Mouse (Mus musculus) small intestine, adult 2 months (tissue): ENCODE results near the gene Tnfrsf1a. TPM values are rescaled to one million over a fixed set of nuclear protein-coding genes. Genes with fewer than 3 reads are reported as not detected.
A peak's percentile ranks its signal among the peaks of the same experiment; 100 is the strongest.

Source experiments
- H3K27ac ChIP-seq: fragments of 200-500 bp; 2 replicates; pipeline ENCODE4 v1.5.1; 2012; ENCODE audit warnings: low read depth, low read length, control low read depth, inconsistent platforms; ENCODE audit not compliant: insufficient read depth
- H3K27me3 ChIP-seq: fragments of 200-500 bp; 2 replicates; pipeline ENCODE4 v1.6.1; 2012; ENCODE audit warnings: mild to moderate bottlenecking, moderate library complexity, low read length, inconsistent platforms; ENCODE audit not compliant: control insufficient read depth, insufficient read depth
- H3K36me3 ChIP-seq: fragments of 200-500 bp; 2 replicates; pipeline ENCODE4 v1.6.1; 2012; ENCODE audit warnings: mild to moderate bottlenecking, low read length, control low read depth, inconsistent platforms; ENCODE audit not compliant: control insufficient read depth, insufficient read depth
- H3K4me1 ChIP-seq: fragments of 200-500 bp; 2 replicates; pipeline ENCODE4 v1.6.1; 2012; ENCODE audit warnings: low read length, inconsistent platforms, mixed read lengths; ENCODE audit not compliant: control insufficient read depth, insufficient read depth, insufficient read length
- H3K4me3 ChIP-seq: fragments of 200-500 bp; 2 replicates; pipeline ENCODE4 v1.5.1; 2012; ENCODE audit warnings: low read depth, mild to moderate bottlenecking, control low read depth, inconsistent platforms, low read length, moderate library complexity
- CTCF ChIP-seq: fragments of 200-500 bp; IDR thresholded peaks from 2 replicates; pipeline ENCODE4 v1.5.1; 2012; ENCODE audit warnings: low read depth, mild to moderate bottlenecking, control low read depth, inconsistent platforms, low read length, moderate library complexity, mixed read lengths; ENCODE audit not compliant: insufficient replicate concordance, insufficient read length; ENCODE audit errors: extremely low read depth
- POLR2A ChIP-seq: fragments of 200-500 bp; IDR thresholded peaks from 2 replicates; pipeline ENCODE4 v1.6.1; 2012; ENCODE audit warnings: low read depth, mild to moderate bottlenecking, control low read depth, inconsistent platforms, low read length, moderate library complexity
- WGBS: fragments of 180-500 bp; shearing (Covaris S2); methylation state at CpG from one replicate; pipeline ENCODE4 v1.1.7; 2018; 5-methylcytosine and 5-hydroxymethylcytosine counted together
- polyA plus RNA-seq: library from polyadenylated mRNA; depleted of rRNA; stranded (reverse); fragments of >200 nt; gene quantifications from 2 replicates; pipeline ENCODE4 v1.2.3, GENCODE M21; 2012

Gene Tnfrsf1a
- polyA plus RNA-seq, 1 experiment = 207 TPM

DNA sequence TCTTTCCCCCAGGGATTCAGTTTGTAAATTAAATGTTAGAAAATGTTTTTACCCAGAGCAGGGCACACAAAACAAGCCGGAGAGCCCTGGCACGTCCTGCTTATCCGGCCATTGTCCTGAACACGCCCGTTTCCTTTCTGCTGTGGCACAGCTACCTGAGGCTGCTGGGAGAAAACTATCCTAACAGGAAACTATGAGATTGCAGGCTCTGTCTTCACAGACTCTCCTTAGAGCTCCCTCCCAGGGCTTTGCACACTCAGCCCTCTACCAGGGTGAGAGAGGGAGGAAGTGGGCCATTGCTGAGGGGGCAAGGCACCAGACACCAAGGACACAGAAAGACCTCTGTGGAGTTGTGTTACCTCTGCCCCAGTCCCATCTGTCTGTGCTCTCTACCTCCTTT is 8.9 kb upstream of the Tnfrsf1a start:
- Histone ChIP-seq H3K4me1 (peaks cover 40% of the 10 kb centered on the region), H3K27ac (no peak overlapping the region), H3K36me3 (no peaks in the 10 kb centered on the region), H3K27me3 (no peaks in the 10 kb centered on the region), H3K4me3 (no peak overlapping the region)
- WGBS = 50% methylated on average over 5 of the region's 5 CpGs
- TF ChIP-seq CTCF = no peak
- no peak for TF ChIP-seq POLR2A

DNA sequence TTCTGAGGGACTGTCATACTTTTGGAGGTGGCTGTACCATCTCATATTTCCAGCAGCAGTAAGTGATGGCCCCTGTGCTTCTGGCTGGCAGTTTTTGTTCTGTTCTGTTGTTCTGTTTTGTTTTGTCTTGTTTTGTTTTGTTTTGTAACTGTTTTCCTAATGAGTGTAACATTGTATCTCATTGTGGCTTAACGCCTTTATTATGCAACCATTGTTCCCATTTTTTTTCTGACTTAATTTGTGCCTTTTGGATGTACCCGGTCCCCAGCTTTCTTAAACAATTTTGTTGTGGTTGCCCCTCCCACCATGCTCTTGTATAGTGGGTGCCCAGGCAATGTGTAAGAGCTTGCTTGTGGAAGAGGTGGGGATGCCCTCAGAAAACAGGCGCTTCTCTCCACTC is 7.0 kb upstream of the Tnfrsf1a start:
- TF ChIP-seq POLR2A = no peak
- TF ChIP-seq CTCF = no peak
- Histone ChIP-seq H3K4me1 (peaks cover 41% of the 10 kb centered on the region), H3K4me3 (no peak overlapping the region), H3K27ac (no peak overlapping the region), H3K27me3 (no peaks in the 10 kb centered on the region), H3K36me3 (no peaks in the 10 kb centered on the region)
- WGBS = 41% methylated on average over 3 of the region's 3 CpGs

DNA sequence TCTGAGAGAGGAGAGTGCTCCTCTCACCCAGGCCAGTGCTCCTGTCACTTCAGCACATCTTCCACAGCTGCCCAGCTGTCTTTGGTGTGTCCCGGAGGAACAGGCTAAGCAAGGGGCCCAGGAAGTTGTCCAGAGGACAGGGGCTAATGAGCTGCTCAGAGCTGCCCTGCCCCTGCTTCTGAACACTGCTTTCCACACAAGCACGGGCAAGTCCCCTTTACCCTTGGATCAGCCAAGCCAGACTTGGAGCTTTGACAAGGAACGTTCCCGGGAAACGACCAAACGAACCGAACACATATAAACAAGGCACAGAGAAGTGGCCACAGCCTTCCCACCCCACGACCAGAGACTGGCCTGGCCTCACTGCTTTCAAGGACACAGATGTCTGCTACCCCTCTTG is 5.1 kb upstream of the Tnfrsf1a start:
- peaks cover 45% of the 10 kb centered on the region for H3K4me1 ChIP-seq
- WGBS = 23% methylated on average over 8 of the region's 8 CpGs
- no peak overlapping the region for H3K4me3 ChIP-seq
- 0 out of 2 replicates have a peak overlapping the region, but pooled peaks have one; percentile 9 for H3K27ac ChIP-seq
- no peaks in the 10 kb centered on the region for H3K36me3 ChIP-seq
- H3K27me3 ChIP-seq = no peaks in the 10 kb centered on the region
- no peak; the same call in 1 of the 2 replicates for TF ChIP-seq POLR2A
- no peak for TF ChIP-seq CTCF

DNA sequence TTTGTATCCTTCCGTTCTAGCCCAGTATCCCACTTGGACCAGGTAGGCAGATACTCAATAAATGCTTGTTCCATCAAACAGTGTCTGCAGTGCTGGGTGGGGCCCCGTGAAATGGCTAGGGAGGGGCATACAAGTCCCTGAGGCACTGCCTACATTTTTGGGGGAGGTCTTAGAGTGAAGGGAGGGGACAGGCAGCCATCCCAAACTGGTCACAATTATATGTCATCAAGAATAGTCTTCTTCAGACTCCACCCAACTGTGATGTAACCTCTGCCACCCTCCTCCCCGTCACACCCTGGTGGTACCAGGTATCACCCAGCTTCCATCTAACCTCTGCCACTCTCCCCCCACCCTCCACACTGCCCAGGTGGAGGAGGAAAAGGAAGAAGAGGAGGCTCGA is 4.3 kb upstream of the Tnfrsf1a start:
- no peaks in the 10 kb centered on the region for H3K27me3 ChIP-seq
- H3K4me3 ChIP-seq = no peak overlapping the region
- peaks cover 42% of the 10 kb centered on the region for H3K4me1 ChIP-seq
- TF ChIP-seq POLR2A (no peak), CTCF (no peak)
- H3K27ac ChIP-seq = peak overlapping the region; percentile 79
- no peaks in the 10 kb centered on the region for H3K36me3 ChIP-seq
- 33% methylated on average over 4 of the region's 4 CpGs for WGBS

DNA sequence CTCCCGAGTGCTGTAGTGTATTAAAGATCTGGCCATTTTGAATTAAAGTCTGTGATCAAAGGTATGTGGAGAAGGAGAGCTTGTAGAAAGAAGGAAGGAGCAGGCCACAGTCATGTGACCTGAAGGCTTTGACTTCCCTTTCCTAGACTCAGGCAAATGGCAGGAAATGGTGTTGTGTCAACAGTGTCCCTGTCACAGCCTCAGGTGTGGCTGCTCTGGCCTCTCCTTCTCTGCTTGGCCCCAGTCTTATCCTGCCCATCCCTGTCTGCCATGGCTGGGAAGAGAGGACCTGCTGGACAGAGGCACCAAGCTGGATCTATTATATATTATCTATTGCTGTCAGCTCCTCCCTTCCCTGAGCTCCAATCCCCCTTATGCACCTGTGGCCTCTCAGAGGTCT is 3.5 kb upstream of the Tnfrsf1a start:
- H3K27ac ChIP-seq = peak overlapping the region; percentile 79
- TF ChIP-seq CTCF (no peak), POLR2A (no peak; the same call in 1 of the 2 replicates)
- peaks cover 40% of the 10 kb centered on the region for H3K4me1 ChIP-seq
- no peak overlapping the region for H3K4me3 ChIP-seq
- no peaks in the 10 kb centered on the region for H3K36me3 ChIP-seq
- H3K27me3 ChIP-seq = no peaks in the 10 kb centered on the region
- 31% methylated on average over 1 of the region's 1 CpGs for WGBS

DNA sequence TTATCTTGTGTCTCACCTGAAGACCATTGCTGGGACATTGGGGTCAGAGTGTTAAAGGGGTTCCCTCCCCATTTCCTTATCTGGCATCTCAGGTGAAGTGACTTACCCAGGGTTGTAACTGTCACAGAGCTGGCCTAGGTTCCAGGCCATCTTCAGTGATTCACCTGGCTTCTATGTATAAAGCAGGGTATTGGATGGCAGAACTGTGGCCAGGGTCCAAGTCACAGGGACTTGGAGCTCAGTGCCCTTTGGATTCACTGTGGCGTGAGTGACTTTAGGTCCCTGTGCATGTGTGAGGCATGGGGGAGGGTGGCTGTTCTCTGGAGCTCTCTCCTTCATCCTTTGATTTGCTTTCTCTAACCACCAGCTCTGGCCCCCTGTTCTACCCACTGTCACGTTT is 3.1 kb upstream of the Tnfrsf1a start:
- Histone ChIP-seq H3K27ac (peak overlapping the region; percentile 79), H3K36me3 (no peaks in the 10 kb centered on the region), H3K27me3 (no peaks in the 10 kb centered on the region), H3K4me3 (no peak overlapping the region), H3K4me1 (peaks cover 40% of the 10 kb centered on the region)
- WGBS = 45% methylated on average over 2 of the region's 2 CpGs
- no peak for TF ChIP-seq CTCF
- no peak for TF ChIP-seq POLR2A

DNA sequence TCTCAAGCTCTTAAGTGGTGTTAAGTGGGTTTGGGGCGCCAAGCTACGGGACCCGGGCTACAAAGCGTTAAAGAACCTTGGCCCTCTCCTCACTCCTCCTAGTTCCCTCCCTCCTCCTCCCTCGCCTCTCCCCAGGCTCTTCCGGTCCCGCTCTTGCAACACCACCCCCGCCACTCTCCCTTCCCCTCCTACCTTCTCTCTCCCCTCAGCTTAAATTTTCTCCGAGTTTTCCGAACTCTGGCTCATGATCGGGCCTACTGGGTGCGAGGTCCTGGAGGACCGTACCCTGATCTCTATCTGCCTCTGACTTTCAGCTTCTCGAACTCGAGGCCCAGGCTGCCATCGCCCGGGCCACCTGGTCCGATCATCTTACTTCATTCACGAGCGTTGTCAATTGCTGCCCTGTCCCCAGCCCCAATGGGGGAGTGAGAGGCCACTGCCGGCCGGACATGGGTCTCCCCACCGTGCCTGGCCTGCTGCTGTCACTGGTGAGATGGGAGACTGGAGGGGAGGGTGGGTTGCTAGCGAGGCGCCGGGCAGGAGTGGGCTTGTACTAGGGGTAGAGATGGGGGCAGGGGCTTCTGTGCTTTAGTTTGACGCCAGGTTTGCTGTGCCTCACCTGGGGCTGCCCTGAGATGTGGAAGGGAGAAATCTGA is 541 bp downstream of the Tnfrsf1a start:
- WGBS = under 1% methylated on average over 27 of the region's 27 CpGs
- no peaks in the 10 kb centered on the region for H3K27me3 ChIP-seq
- peaks cover 44% of the 10 kb centered on the region for H3K4me1 ChIP-seq
- H3K36me3 ChIP-seq = peaks cover 7% of the 10 kb centered on the region
- H3K4me3 ChIP-seq = peak overlapping the region; percentile 92
- peak; percentile 65; the same call in 1 of the 2 replicates for TF ChIP-seq POLR2A
- no peak for TF ChIP-seq CTCF
- peak overlapping the region; percentile 93 for H3K27ac ChIP-seq
